Mouse (Mus musculus) heart, postnatal 25 days (tissue): ENCODE measurements at regions not wholly inside any gene's neighbourhood (a gene's known extent, or its start where the extent isn't known, plus 50 kb on each side); places are given as distances from the start of the nearest gene placed in this dataset.

Experiments
- DNase-seq: peaks from one replicate; pipeline ENCODE4 v3.0.0; 2022; ENCODE audit warnings: low spot score
- intact Hi-C: fragments of 180-260 bp; cut with DNase I; formaldehyde crosslinking; loops from one replicate; pipeline ENCODE4 v1.15.1; 2025

GRCm38 (mm10) chr17:88381106-88381505 lies 59.4 kb upstream of the Foxn2 start:
- DNase-seq, result no peak
- intact Hi-C loops, result loop anchor here (10.0 kb wide), 1 partner anchor 114 kb away; no protein-coding TSS in a partner anchor

GRCm38 (mm10) chr17:88383447-88383846 lies 57.1 kb upstream of the Foxn2 start:
- intact Hi-C loops, result loop anchor here (10.0 kb wide), 1 partner anchor 111 kb away; no protein-coding TSS in a partner anchor
- DNase-seq, result no peak

- DNase-seq, result no peak
- intact Hi-C loops, result loop anchor here (10.0 kb wide), 1 partner anchor 106 kb away; no protein-coding TSS in a partner anchor
Measured at GRCm38 (mm10) chr17:88388441-88388951, 52.0 kb upstream of the Foxn2 start.

GRCm38 (mm10) chr17:88389668-88390461 lies 50.6 kb upstream of the Foxn2 start:
- intact Hi-C loops, result loop anchor here (10.0 kb wide), 1 partner anchor 105 kb away; no protein-coding TSS in a partner anchor
- DNase-seq, result no peak
